Mouse (Mus musculus): ENCODE data around the gene Fmo2.

Gene Fmo2

GRCm38 (mm10) chr1:162897838-162898811 lies at the start of gene Fmo2:
TSS of gene Fmo2 (minus strand) at chr1:162898726.
- DNase-seq = no peak

GRCm38 (mm10) chr1:162947934-162948333 lies 49.4 kb upstream of the Fmo2 start:
- DNase-seq = no peak

GRCm38 (mm10) chr1:162946837-162947558 lies 48.5 kb upstream of the Fmo2 start:
- no peak for DNase-seq

- DNase-seq = no peak
Observed at GRCm38 (mm10) chr1:162943700-162944099, 45.2 kb upstream of the Fmo2 start.

- DNase-seq = no peak
Observed at GRCm38 (mm10) chr1:162938696-162939351, 40.3 kb upstream of the Fmo2 start.

- DNase-seq = no peak
Observed at GRCm38 (mm10) chr1:162937970-162938695, 39.6 kb upstream of the Fmo2 start.

GRCm38 (mm10) chr1:162937415-162937814 lies 38.9 kb upstream of the Fmo2 start, which contains the start of gene Fmo6:
TSS of gene Fmo6 (minus strand) at chr1:162937515.
- no peak for DNase-seq

- no peak for DNase-seq
Observed at GRCm38 (mm10) chr1:162934374-162935012, 36.0 kb upstream of the Fmo2 start.

- no peak for DNase-seq
Observed at GRCm38 (mm10) chr1:162932386-162932785, 33.9 kb upstream of the Fmo2 start.

GRCm38 (mm10) chr1:162931880-162932279 lies 33.4 kb upstream of the Fmo2 start:
- no peak for DNase-seq

- no peak for DNase-seq
Observed at GRCm38 (mm10) chr1:162931310-162931875, 32.9 kb upstream of the Fmo2 start.

GRCm38 (mm10) chr1:162930631-162931030 lies 32.1 kb upstream of the Fmo2 start:
- DNase-seq = no peak

GRCm38 (mm10) chr1:162929146-162929545 lies 30.6 kb upstream of the Fmo2 start:
- DNase-seq = no peak

GRCm38 (mm10) chr1:162925121-162925520 lies 26.6 kb upstream of the Fmo2 start:
- DNase-seq = no peak

- no peak for DNase-seq
Observed at GRCm38 (mm10) chr1:162916661-162917060, 18.1 kb upstream of the Fmo2 start.

- DNase-seq = no peak
Observed at GRCm38 (mm10) chr1:162914932-162915556, 16.5 kb upstream of the Fmo2 start.

GRCm38 (mm10) chr1:162912085-162912484 lies 13.6 kb upstream of the Fmo2 start:
- DNase-seq = no peak

- no peak for DNase-seq
Observed at GRCm38 (mm10) chr1:162901879-162902278, 3.4 kb upstream of the Fmo2 start.

GRCm38 (mm10) chr1:162895900-162896299 lies 2.6 kb downstream of the Fmo2 start:
- peak; percentile 86 for DNase-seq

- no peak for DNase-seq
Observed at GRCm38 (mm10) chr1:162893014-162893413, 5.5 kb downstream of the Fmo2 start.

- no peak for DNase-seq
Observed at GRCm38 (mm10) chr1:162891980-162892451, 6.5 kb downstream of the Fmo2 start.
